Mouse (Mus musculus) spleen, adult 12 weeks (tissue): ENCODE results near the gene Olfr393.

Experiments used
- DNase-seq: peaks from one replicate; pipeline ENCODE4 v3.0.0; 2022; ENCODE audit warnings: low spot score

Gene Olfr393

GRCm38 (mm10) chr11:73851354-73851753 is at the start of gene Olfr393:
TSS of gene Olfr393 (minus strand) at chr11:73851454.
- no peak for DNase-seq

GRCm38 (mm10) chr11:73890671-73891070 is 39.4 kb upstream of the Olfr393 start, which contains the start of gene Olfr394:
TSS of gene Olfr394 (minus strand) at chr11:73890771.
- no peak for DNase-seq

- no peak for DNase-seq
Measured at GRCm38 (mm10) chr11:73816949-73817348, 34.3 kb downstream of the Olfr393 start, which contains the start of gene Olfr392. TSS of gene Olfr392 (minus strand) at chr11:73817049.

- DNase-seq, result no peak
Measured at GRCm38 (mm10) chr11:73802952-73803351, 48.3 kb downstream of the Olfr393 start, which contains the start of gene Olfr391-ps. TSS of gene Olfr391-ps (minus strand) at chr11:73803052.
